Mouse (Mus musculus): ENCODE measurements around the gene Tmem229b.
A peak's percentile ranks its signal among the peaks of the same experiment; 100 is the strongest.
"Not testable (repeated sequence)": the region's sequence is repeated elsewhere in the genome, so short reads cannot be mapped to it uniquely, and the experiment has no call there.

Gene Tmem229b

GRCm38 (mm10) chr12:78956405-78956804 lies 51.0 kb downstream of the Tmem229b start:
- no peak for DNase-seq (ENCODE audit: extremely low read depth, insufficient read length, low spot score)

DNA sequence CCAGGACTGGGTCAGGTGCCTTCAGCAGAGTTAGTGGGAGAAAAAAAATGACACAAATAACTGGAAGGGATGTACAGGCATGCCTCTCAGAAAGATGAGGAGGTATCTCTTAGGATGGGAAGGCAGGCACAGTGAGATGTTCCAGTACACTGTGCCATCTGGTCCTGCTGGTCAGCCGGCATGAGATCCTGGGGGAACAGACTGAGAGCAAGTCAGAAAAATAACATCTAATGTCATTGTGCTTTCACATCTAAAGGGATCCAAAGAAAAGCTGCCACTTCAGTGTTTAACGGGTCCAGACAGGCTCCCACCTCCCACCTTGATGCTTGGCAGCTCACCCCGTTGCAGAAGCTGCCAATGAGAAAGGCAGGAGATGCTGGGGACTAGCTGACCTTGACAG lies 54.9 kb downstream of the Tmem229b start:
- DNase-seq (ENCODE audit: extremely low read depth, insufficient read length, low spot score) = no peak

GRCm38 (mm10) chr12:78952053-78952452 lies 55.4 kb downstream of the Tmem229b start:
- DNase-seq (ENCODE audit: extremely low read depth, insufficient read length, low spot score) = peak; percentile 7

GRCm38 (mm10) chr12:78947661-78948060 lies 59.8 kb downstream of the Tmem229b start:
- DNase-seq (ENCODE audit: extremely low read depth, insufficient read length, low spot score) = no peak

DNA sequence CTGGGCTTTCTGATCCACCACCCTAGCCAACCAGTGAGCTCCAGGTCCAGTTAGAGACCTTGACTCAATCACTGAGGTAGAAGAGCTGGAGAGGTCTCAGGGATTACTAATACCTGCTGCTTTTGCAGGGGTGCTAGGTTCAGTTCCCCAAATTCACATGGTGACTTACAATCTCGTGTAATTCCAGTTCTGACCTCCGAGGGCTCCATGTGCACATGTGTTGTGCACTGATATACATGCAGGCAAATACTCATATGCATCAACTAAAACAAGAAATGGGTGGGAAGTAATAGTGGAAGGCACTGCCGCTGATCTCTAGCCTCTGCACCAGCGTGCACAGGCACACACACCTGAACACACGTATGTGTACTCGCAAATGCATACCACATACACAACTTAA lies 60.3 kb downstream of the Tmem229b start:
- no peak for DNase-seq (ENCODE audit: extremely low read depth, insufficient read length, low spot score)

- DNase-seq (ENCODE audit: extremely low read depth, insufficient read length, low spot score) = no peak
Measured at GRCm38 (mm10) chr12:78942931-78943330, 64.5 kb downstream of the Tmem229b start.

DNA sequence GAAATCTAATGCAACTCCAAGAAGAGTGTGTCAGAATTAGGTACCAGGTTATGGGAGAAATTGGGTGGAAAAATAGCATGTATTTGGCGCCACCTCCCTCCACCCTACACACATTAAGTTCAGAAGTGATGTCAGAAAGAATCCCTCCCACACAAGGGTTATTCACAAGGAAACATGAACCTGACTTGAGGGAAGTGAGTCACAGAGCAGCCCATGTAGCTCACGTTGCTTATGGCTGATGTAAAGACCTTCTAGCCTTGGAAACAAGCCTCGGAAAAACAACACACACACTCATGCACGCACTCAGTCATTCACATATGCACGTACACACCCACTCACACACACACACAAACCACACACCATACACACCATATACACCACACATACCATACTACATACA lies 67.3 kb downstream of the Tmem229b start:
- DNase-seq (ENCODE audit: extremely low read depth, insufficient read length, low spot score) = no peak

- no peak for DNase-seq (ENCODE audit: extremely low read depth, insufficient read length, low spot score)
Measured at GRCm38 (mm10) chr12:78939393-78940037, 67.9 kb downstream of the Tmem229b start.

DNA sequence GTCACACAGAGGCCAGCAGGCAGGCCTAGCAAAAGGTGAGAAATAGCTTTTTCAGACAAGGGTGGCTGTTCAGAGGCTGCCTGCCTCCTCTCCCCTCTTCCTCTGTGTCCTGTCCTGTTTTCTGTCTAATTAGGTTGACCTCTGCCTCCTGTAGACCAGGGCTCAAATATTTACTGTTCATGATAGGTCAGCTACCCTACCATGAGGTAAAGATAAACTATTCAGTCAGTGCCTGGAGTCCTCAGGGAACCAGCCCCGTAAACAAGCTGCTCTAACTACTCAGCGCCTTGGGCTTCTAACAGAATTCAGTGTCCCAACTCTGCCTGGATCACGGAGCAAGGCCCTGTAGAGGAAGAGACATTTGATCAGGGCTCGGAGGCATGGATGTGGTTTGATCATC lies 70.9 kb downstream of the Tmem229b start:
- no peak for DNase-seq (ENCODE audit: extremely low read depth, insufficient read length, low spot score)

- DNase-seq (ENCODE audit: extremely low read depth, insufficient read length, low spot score) = no peak
Measured at GRCm38 (mm10) chr12:78929900-78930299, 77.5 kb downstream of the Tmem229b start.

- DNase-seq (ENCODE audit: extremely low read depth, insufficient read length, low spot score) = no peak
Measured at GRCm38 (mm10) chr12:78927287-78927686, 80.1 kb downstream of the Tmem229b start.

DNA sequence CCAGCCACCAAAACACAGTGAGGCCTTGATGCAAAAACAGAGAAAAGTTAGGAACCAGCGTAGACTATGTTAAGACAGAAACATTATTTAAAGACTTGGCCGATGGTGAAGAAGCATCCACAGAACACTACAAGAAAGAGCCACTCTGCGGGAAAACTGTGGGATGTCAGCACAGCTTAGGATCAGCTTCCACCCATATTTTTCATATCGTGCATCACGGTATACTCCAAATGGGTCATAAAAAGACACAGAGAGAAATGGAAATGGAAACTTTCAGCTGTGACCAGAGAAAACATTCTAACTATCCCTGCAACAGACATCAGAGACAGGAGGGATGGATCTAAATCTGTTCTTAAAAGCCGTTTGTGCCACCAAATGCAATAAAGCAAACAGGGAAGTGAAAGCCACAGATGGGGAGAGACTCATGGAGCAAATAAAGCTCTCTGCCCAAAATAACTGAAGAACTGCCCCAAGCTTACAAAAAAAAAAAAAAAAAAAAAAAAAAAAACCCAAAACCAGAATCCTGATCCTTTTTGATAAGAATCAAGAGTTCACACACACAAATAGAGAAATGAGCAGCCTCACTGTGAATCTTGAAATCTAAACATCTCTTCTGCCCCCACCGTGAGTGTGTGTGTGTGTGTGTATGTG lies 83.8 kb downstream of the Tmem229b start:
- no peak for DNase-seq (ENCODE audit: extremely low read depth, insufficient read length, low spot score)

GRCm38 (mm10) chr12:78922977-78923376 lies 84.5 kb downstream of the Tmem229b start:
- not testable (repeated sequence) for DNase-seq (ENCODE audit: extremely low read depth, insufficient read length, low spot score)

- DNase-seq (ENCODE audit: extremely low read depth, insufficient read length, low spot score) = no peak
Measured at GRCm38 (mm10) chr12:78922058-78922457, 85.4 kb downstream of the Tmem229b start.

- no peak for DNase-seq (ENCODE audit: extremely low read depth, insufficient read length, low spot score)
Measured at GRCm38 (mm10) chr12:78921421-78921820, 86.0 kb downstream of the Tmem229b start.

- peak; percentile 36 for DNase-seq (ENCODE audit: extremely low read depth, insufficient read length, low spot score)
Measured at GRCm38 (mm10) chr12:78919079-78919712, 88.2 kb downstream of the Tmem229b start.

DNA sequence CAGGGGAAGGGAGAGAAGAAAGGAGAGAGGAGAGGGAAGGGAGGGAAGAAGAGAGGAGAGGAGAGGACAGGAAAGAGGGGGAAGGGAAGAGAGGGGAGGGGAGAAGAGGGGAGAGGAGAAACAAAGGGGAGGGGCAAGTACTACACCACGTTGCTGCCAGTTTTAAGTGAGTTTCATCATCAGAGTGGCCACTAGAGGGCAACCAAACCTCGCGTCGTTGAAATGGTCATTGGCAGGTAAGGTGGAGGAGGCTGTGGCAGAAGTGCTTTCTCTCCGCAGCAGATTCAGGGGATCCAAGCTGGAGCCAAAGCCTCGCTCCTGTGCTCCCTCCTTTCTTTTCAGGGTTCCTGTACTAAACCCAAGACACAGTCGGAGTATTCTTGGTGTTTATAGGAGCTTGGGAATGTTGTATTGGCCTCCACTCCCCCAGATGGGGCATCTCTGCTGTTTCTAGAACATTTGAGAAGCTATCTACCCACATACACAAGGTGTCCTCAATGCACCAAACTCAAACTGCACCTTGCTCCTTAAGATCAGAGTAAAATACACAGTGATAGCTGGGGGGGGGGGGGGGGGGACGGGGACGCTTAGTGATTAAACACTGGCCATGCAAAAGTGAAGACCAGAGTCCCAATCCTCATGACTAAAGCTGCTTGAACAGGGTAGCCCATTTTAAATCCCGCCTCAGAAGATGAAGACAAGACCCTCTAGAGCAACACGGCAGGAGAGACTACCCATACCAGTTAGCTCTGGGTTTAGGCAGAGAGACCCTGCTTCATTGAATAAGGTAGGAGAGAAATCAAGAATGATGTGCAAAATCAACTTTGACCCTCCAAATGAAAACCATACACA lies 89.0 kb downstream of the Tmem229b start:
- peak; percentile 35 for DNase-seq (ENCODE audit: extremely low read depth, insufficient read length, low spot score)

GRCm38 (mm10) chr12:78916278-78916677 lies 91.1 kb downstream of the Tmem229b start:
- no peak for DNase-seq (ENCODE audit: extremely low read depth, insufficient read length, low spot score)

- no peak for DNase-seq (ENCODE audit: extremely low read depth, insufficient read length, low spot score)
Measured at GRCm38 (mm10) chr12:78915561-78915960, 91.9 kb downstream of the Tmem229b start.

GRCm38 (mm10) chr12:78914458-78914857 lies 93.0 kb downstream of the Tmem229b start:
- DNase-seq (ENCODE audit: extremely low read depth, insufficient read length, low spot score) = no peak

Data from 3134 (cell line).